Mouse (Mus musculus) testis, adult 2 months (tissue): ENCODE results near the gene Adprm.

Experiments
- CTCF ChIP-seq: fragments of 200-500 bp; IDR thresholded peaks from 2 replicates; pipeline ENCODE4 v1.5.1; 2012; ENCODE audit warnings: low read depth, mild to moderate bottlenecking, inconsistent platforms, low read length, moderate library complexity; ENCODE audit not compliant: control insufficient read depth, insufficient read depth, insufficient replicate concordance
- POLR2A ChIP-seq: fragments of 200-500 bp; IDR thresholded peaks from 2 replicates; pipeline ENCODE4 v1.6.1; 2012; ENCODE audit warnings: low read depth, mild to moderate bottlenecking, inconsistent platforms, low read length, moderate library complexity; ENCODE audit not compliant: control insufficient read depth

DNA sequence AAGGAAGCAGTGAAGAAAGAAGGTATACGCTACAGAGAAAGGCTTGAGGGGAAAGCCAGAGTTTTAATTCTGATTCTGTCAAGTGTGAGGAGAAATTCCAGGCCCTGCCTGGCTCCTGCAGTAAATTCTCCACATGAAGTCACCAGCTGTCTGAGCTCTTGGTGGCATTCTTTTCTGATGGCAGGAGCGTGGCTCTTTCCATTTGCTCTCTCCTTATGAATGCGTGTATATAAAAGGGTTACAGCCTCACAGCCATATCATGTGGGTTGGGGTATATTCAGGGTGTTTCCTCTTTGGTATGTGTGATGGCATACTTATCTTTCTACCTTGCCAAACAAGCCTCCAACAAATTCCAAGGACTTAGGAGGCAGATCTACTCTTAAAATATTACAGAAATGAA, 10.3 kb upstream of the Adprm start:
- TF ChIP-seq POLR2A (no peak), CTCF (no peak)
